Mouse (Mus musculus): ENCODE data around the gene Lta.

DNA sequence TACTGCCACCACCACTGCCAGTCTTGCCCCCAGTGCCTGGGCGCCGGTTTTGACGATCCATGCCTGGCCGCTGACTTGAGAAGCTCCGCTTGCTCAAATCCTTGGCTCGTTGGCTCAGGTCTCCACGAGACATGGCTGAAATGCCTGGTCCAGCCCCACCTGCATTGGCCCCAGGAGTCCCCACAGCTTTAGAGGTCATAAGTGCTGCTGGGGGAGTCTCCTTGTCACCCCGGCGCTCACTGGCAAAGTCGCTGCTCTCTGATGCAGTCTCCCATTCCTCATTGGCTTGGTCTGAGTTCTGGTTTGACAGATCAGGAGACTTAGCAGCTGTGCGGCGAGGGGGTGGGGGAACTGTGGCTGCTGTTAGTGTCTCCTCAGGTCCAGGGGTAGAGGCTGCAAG, 49.7 kb downstream of the Lta start:
- TF ChIP-seq POLR2A (IDR thresholded peaks at IDR 0.05; ENCODE audit: borderline replicate concordance, extremely low read depth, insufficient read depth, insufficient read length, poor library complexity, severe bottlenecking) (no peak), CTCF (IDR thresholded peaks at IDR 0.05; ENCODE audit: borderline replicate concordance, extremely low read depth, insufficient read depth, insufficient read length) (no peak)

Measured in brain, embryonic 14.5 days (tissue).